Mouse (Mus musculus): ENCODE measurements around the gene Ror1. TPM values are rescaled to one million over a fixed set of nuclear protein-coding genes. Genes with fewer than 3 reads are reported as not detected.

The Ror1 gene
- polyA plus RNA-seq, 1 experiment: 0.06 TPM

- Histone ChIP-seq H3K79me2 (ENCODE audit: control insufficient read depth, insufficient read depth) (no peaks in the 10 kb centered on the region), H3K4me2 (ENCODE audit: low read depth) (no peak overlapping the region), H3K4me3 (no peak overlapping the region), H3K36me3 (ENCODE audit: control insufficient read depth, insufficient read depth) (no peaks in the 10 kb centered on the region), H3ac (ENCODE audit: control insufficient read depth, insufficient read length) (no peak overlapping the region), H3K27me3 (ENCODE audit: control insufficient read depth, insufficient read depth, insufficient read length) (no peaks in the 10 kb centered on the region)
- TF ChIP-seq TCF3 (IDR thresholded peaks at IDR 0.05; ENCODE audit: insufficient read length, low read depth) (no peak), POLR2AphosphoS2 (IDR thresholded peaks at IDR 0.05; ENCODE audit: insufficient read length, low read depth) (no peak), USF1 (IDR thresholded peaks at IDR 0.05; ENCODE audit: low read depth) (no peak), REST (IDR thresholded peaks at IDR 0.05; ENCODE audit: insufficient read depth, insufficient read length) (no peak), MYOD1 (IDR thresholded peaks at IDR 0.05; ENCODE audit: control insufficient read depth in 1 of 3, insufficient read length in 2 of 3, low read depth in 2 of 3) (no peak), MYOG (IDR thresholded peaks at IDR 0.05; ENCODE audit: control insufficient read depth in 1 of 3, insufficient read depth in 1 of 3, insufficient read length in 2 of 3, low read depth in 2 of 3) (no peak), MAX (IDR thresholded peaks at IDR 0.05; ENCODE audit: low read depth) (no peak), POLR2A (IDR thresholded peaks at IDR 0.05; ENCODE audit: insufficient read length, low read depth) (no peak)
Observed at GRCm38 (mm10) chr4:100209106-100209505, 113.5 kb downstream of the Ror1 start.

- Histone ChIP-seq H3K36me3 (ENCODE audit: control insufficient read depth, insufficient read depth) (no peaks in the 10 kb centered on the region), H3K4me3 (no peak overlapping the region), H3K4me2 (ENCODE audit: low read depth) (no peak overlapping the region), H3K79me2 (ENCODE audit: control insufficient read depth, insufficient read depth) (no peaks in the 10 kb centered on the region), H3K27me3 (ENCODE audit: control insufficient read depth, insufficient read depth, insufficient read length) (no peaks in the 10 kb centered on the region), H3ac (ENCODE audit: control insufficient read depth, insufficient read length) (no peak overlapping the region)
- TF ChIP-seq MAX (IDR thresholded peaks at IDR 0.05; ENCODE audit: low read depth): no peak
- no peak for TF ChIP-seq MYOD1 (IDR thresholded peaks at IDR 0.05; ENCODE audit: control insufficient read depth in 1 of 3, insufficient read length in 2 of 3, low read depth in 2 of 3)
- TF ChIP-seq POLR2A (IDR thresholded peaks at IDR 0.05; ENCODE audit: insufficient read length, low read depth): no peak
- no peak for TF ChIP-seq E2F4 (IDR thresholded peaks at IDR 0.05; ENCODE audit: insufficient read depth)
- TF ChIP-seq SRF (IDR thresholded peaks at IDR 0.05; ENCODE audit: control insufficient read depth, insufficient read length, low read depth): no peak
- no peak for TF ChIP-seq USF1 (IDR thresholded peaks at IDR 0.05; ENCODE audit: low read depth)
- no peak for TF ChIP-seq CEBPB (IDR thresholded peaks at IDR 0.05; ENCODE audit: insufficient read depth, poor library complexity, severe bottlenecking)
- no peak for TF ChIP-seq TCF3 (IDR thresholded peaks at IDR 0.05; ENCODE audit: insufficient read length, low read depth)
Observed at GRCm38 (mm10) chr4:100211331-100211730, 115.7 kb downstream of the Ror1 start.

- no peak overlapping the region for H3K4me2 ChIP-seq (ENCODE audit: low read depth)
- no peak overlapping the region for H3ac ChIP-seq (ENCODE audit: control insufficient read depth, insufficient read length)
- no peak overlapping the region for H3K4me3 ChIP-seq
- no peaks in the 10 kb centered on the region for H3K36me3 ChIP-seq (ENCODE audit: control insufficient read depth, insufficient read depth)
- H3K27me3 ChIP-seq (ENCODE audit: control insufficient read depth, insufficient read depth, insufficient read length): no peaks in the 10 kb centered on the region
- no peaks in the 10 kb centered on the region for H3K79me2 ChIP-seq (ENCODE audit: control insufficient read depth, insufficient read depth)
- TF ChIP-seq USF1 (IDR thresholded peaks at IDR 0.05; ENCODE audit: low read depth): no peak
- TF ChIP-seq REST (IDR thresholded peaks at IDR 0.05; ENCODE audit: insufficient read depth, insufficient read length): no peak
Observed at GRCm38 (mm10) chr4:100214324-100215215, 119.0 kb downstream of the Ror1 start.

GRCm38 (mm10) chr4:100216587-100216986 is 121.0 kb downstream of the Ror1 start:
- H3K27me3 ChIP-seq (ENCODE audit: control insufficient read depth, insufficient read depth, insufficient read length): no peaks in the 10 kb centered on the region
- H3K79me2 ChIP-seq (ENCODE audit: control insufficient read depth, insufficient read depth): no peaks in the 10 kb centered on the region
- no peak overlapping the region for H3K4me2 ChIP-seq (ENCODE audit: low read depth)
- H3K4me3 ChIP-seq: no peak overlapping the region
- no peak for TF ChIP-seq MYOG (IDR thresholded peaks at IDR 0.05; ENCODE audit: control insufficient read depth in 1 of 3, insufficient read depth in 1 of 3, insufficient read length in 2 of 3, low read depth in 2 of 3)
- TF ChIP-seq REST (IDR thresholded peaks at IDR 0.05; ENCODE audit: insufficient read depth, insufficient read length): no peak
- no peak for TF ChIP-seq USF1 (IDR thresholded peaks at IDR 0.05; ENCODE audit: low read depth)
- TF ChIP-seq MAX (IDR thresholded peaks at IDR 0.05; ENCODE audit: low read depth): no peak
- no peak for TF ChIP-seq TCF12 (IDR thresholded peaks at IDR 0.05; ENCODE audit: insufficient read depth, poor library complexity, severe bottlenecking)
- no peak for TF ChIP-seq TCF3 (IDR thresholded peaks at IDR 0.05; ENCODE audit: insufficient read length, low read depth)
- TF ChIP-seq CEBPB (IDR thresholded peaks at IDR 0.05; ENCODE audit: insufficient read depth, poor library complexity, severe bottlenecking): no peak
- TF ChIP-seq POLR2A (IDR thresholded peaks at IDR 0.05; ENCODE audit: insufficient read length, low read depth): no peak
- no peak for TF ChIP-seq POLR2AphosphoS2 (IDR thresholded peaks at IDR 0.05; ENCODE audit: insufficient read length, low read depth)
- no peak for TF ChIP-seq MYOD1 (IDR thresholded peaks at IDR 0.05; ENCODE audit: control insufficient read depth in 1 of 3, insufficient read length in 2 of 3, low read depth in 2 of 3)
- TF ChIP-seq E2F4 (IDR thresholded peaks at IDR 0.05; ENCODE audit: insufficient read depth): no peak
- no peak for TF ChIP-seq SRF (IDR thresholded peaks at IDR 0.05; ENCODE audit: control insufficient read depth, insufficient read length, low read depth)
- no peak overlapping the region for H3ac ChIP-seq (ENCODE audit: control insufficient read depth, insufficient read length)
- no peaks in the 10 kb centered on the region for H3K36me3 ChIP-seq (ENCODE audit: control insufficient read depth, insufficient read depth)

GRCm38 (mm10) chr4:100219026-100219425 is 123.4 kb downstream of the Ror1 start:
- H3K4me3 ChIP-seq: no peak overlapping the region
- no peak overlapping the region for H3K4me2 ChIP-seq (ENCODE audit: low read depth)
- TF ChIP-seq TCF12 (IDR thresholded peaks at IDR 0.05; ENCODE audit: insufficient read depth, poor library complexity, severe bottlenecking) (no peak), MAX (IDR thresholded peaks at IDR 0.05; ENCODE audit: low read depth) (no peak), POLR2A (IDR thresholded peaks at IDR 0.05; ENCODE audit: insufficient read length, low read depth) (no peak), SRF (IDR thresholded peaks at IDR 0.05; ENCODE audit: control insufficient read depth, insufficient read length, low read depth) (no peak), POLR2AphosphoS2 (IDR thresholded peaks at IDR 0.05; ENCODE audit: insufficient read length, low read depth) (no peak), USF1 (IDR thresholded peaks at IDR 0.05; ENCODE audit: low read depth) (no peak), REST (IDR thresholded peaks at IDR 0.05; ENCODE audit: insufficient read depth, insufficient read length) (no peak)

More at GRCm38 (mm10) chr4:100219026-100219425, 123.4 kb downstream of the Ror1 start:
- no peaks in the 10 kb centered on the region for H3K36me3 ChIP-seq (ENCODE audit: control insufficient read depth, insufficient read depth)
- no peak overlapping the region for H3ac ChIP-seq (ENCODE audit: control insufficient read depth, insufficient read length)
- no peaks in the 10 kb centered on the region for H3K27me3 ChIP-seq (ENCODE audit: control insufficient read depth, insufficient read depth, insufficient read length)
- H3K79me2 ChIP-seq (ENCODE audit: control insufficient read depth, insufficient read depth): no peaks in the 10 kb centered on the region
